Mouse (Mus musculus) cortical plate, adult 2 months (tissue): ENCODE results near the gene Dmrt1. TPM values are rescaled to one million over a fixed set of nuclear protein-coding genes. Genes with fewer than 3 reads are reported as not detected.

Source experiments
- H3K27ac ChIP-seq: fragments of 200-500 bp; 2 replicates; pipeline ENCODE4 v1.5.1; 2012; ENCODE audit warnings: low read length, control low read depth, inconsistent platforms; ENCODE audit not compliant: insufficient read depth
- H3K4me1 ChIP-seq: fragments of 200-500 bp; 2 replicates; pipeline ENCODE4 v1.6.1; 2011; ENCODE audit warnings: low read length; ENCODE audit not compliant: control insufficient read depth, insufficient read depth
- H3K4me3 ChIP-seq: fragments of 200-500 bp; 2 replicates; pipeline ENCODE4 v1.5.1; 2011; ENCODE audit warnings: mild to moderate bottlenecking, low read length, control low read depth; ENCODE audit not compliant: insufficient read depth
- CTCF ChIP-seq: fragments of 200-500 bp; IDR thresholded peaks from 2 replicates; pipeline ENCODE4 v1.5.1; 2011; ENCODE audit warnings: mild to moderate bottlenecking, control low read depth, low read length; ENCODE audit not compliant: insufficient read depth; ENCODE audit errors: extremely low read depth
- POLR2A ChIP-seq: fragments of 200-500 bp; IDR thresholded peaks from 2 replicates; pipeline ENCODE4 v1.6.1; 2011; ENCODE audit warnings: mild to moderate bottlenecking, low read length, control low read depth; ENCODE audit not compliant: insufficient read depth; ENCODE audit errors: extremely low read depth
- polyA plus RNA-seq: library from polyadenylated mRNA; depleted of rRNA; stranded (reverse); fragments of >200 nt; gene quantifications from 2 replicates; pipeline ENCODE4 v1.2.3, GENCODE M21; 2012

The Dmrt1 gene
- polyA plus RNA-seq, 1 experiment, result not detected

DNA sequence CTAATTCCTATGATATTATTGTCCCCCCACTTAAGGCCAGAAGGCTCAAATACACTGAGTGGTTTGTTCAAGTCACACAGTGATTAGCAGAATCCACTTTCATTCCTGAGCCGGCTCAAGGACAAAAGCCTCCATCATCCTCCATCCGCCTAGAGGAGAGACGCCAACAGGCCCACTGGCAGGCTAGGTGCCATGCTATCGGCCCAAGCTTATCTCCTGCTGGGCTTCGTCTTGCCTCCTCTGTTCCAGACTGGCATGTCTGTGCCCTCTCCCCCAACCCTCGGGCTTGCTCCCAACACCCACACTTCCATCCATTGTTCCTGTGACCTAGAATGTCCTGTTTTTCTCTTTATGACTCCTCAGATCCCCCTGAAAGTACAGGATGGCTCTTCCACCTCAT lies 8.0 kb upstream of the Dmrt1 start:
- no peak for TF ChIP-seq CTCF
- no peak for TF ChIP-seq POLR2A
- Histone ChIP-seq H3K4me3 (no peak overlapping the region), H3K4me1 (no peaks in the 10 kb centered on the region), H3K27ac (no peak overlapping the region)

DNA sequence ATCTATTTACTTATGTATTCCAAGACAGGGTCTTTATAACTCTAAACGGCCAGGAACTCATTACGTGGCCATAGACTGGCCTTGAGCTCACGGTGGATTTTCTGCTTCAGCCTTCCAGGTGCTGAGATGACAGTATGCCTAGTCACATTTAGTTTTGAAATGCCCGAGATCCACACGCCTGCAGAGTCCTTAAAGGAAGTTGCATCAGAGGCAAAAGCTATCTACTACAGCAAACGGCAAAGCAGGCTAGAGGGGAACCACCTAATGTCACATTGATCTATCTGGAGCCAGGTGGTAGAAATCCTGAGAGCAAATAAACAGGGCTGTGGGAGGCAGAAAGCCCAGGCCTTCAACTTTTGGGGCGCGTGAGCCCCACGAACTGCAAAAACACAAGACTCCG lies 540 bp upstream of the Dmrt1 start:
- no peaks in the 10 kb centered on the region for H3K4me1 ChIP-seq
- TF ChIP-seq CTCF, result no peak
- TF ChIP-seq POLR2A, result no peak
- H3K27ac ChIP-seq, result no peak overlapping the region
- no peak overlapping the region for H3K4me3 ChIP-seq

DNA sequence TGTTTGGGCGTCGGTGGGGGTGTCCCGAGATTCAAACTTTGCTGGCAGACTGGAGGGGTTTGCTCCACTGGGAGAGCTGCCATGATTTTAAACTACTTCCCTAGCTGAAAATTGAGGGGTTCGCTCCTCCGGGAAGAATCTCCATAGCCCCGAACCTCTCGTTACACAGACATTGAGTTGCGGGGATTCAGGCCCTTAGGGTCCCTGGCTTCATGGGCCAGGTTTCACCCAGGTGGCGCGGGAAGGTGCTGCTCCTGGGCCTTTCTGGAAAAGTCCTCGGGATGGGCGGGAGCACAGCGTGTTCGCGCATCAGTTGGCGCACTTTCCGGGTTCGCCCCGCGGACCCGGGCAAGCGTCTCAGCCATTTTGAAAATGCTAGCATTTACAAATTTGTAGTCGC lies 1.2 kb downstream of the Dmrt1 start:
- Histone ChIP-seq H3K4me1 (no peaks in the 10 kb centered on the region), H3K4me3 (no peak overlapping the region), H3K27ac (no peak overlapping the region)
- no peak for TF ChIP-seq POLR2A
- TF ChIP-seq CTCF, result no peak

DNA sequence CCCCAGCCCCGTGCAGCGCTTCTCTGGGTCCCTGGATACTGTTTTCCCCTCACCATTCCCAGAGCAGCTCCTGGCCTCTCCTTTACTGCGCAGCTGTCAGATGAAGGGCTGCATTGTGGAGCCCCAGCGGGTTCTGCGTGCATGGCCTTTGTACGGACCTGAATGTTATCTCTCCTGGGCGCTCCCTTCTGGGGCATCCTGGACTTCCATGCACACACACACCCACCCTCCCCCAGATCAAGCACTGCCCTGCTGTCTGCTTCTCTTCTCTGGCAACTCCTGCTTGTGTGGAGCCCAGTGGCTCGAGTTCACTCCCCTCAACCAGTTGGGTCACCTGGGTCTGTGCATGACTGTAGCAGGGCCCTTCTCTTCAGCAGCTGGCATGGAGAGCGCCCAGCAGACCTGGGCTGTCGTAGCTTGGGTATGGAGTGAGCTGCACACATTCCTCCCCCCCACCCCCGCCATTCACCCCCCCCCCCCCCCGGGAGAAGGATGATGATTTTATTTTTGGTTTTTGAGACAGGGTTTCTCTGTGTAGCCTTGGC lies 9.6 kb downstream of the Dmrt1 start:
- Histone ChIP-seq H3K4me3 (no peak overlapping the region), H3K27ac (no peak overlapping the region), H3K4me1 (no peaks in the 10 kb centered on the region)
- TF ChIP-seq CTCF (no peak), POLR2A (no peak)

DNA sequence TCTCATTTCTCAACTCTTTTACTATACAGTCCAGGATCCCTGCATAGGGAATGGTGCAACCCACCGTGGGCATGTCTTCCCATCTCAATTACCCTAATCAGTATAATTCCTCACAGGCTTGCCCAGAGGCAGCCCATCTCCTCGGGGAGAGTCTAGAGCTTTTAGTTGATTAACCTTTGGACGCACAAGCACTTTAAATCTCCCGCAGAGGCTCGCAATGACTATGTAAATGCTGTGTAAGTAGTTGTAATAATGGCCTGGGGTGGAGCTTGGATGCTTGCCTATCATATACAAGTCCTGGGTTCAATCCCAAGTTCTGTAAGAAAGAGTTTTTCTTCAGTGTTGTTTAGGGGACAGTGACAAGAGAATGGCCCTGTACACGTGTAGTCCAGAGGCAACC lies 18.7 kb downstream of the Dmrt1 start:
- TF ChIP-seq POLR2A, result no peak
- TF ChIP-seq CTCF, result no peak
- Histone ChIP-seq H3K27ac (no peak overlapping the region), H3K4me3 (no peak overlapping the region), H3K4me1 (no peaks in the 10 kb centered on the region)

DNA sequence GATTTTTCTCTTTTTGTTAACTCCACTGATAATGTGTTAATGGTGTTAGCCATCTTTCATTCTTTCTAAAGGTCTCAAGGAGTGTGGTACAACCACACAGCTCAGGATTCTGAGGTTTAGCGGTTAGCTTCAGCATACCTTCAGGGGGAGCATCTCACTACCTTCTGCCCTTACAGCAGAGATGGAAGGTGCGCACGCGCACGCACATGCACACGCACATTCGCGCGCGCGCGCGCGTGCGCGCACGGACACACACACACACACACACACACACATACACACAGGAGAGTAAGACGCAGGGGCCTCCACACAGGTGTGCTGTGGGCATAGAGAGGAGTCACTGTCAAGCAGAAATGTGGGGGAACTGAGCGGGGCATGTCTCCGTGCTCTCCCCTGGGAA lies 20.3 kb downstream of the Dmrt1 start:
- H3K4me1 ChIP-seq, result no peaks in the 10 kb centered on the region
- no peak overlapping the region for H3K27ac ChIP-seq
- no peak for TF ChIP-seq CTCF
- no peak for TF ChIP-seq POLR2A
- no peak overlapping the region for H3K4me3 ChIP-seq

DNA sequence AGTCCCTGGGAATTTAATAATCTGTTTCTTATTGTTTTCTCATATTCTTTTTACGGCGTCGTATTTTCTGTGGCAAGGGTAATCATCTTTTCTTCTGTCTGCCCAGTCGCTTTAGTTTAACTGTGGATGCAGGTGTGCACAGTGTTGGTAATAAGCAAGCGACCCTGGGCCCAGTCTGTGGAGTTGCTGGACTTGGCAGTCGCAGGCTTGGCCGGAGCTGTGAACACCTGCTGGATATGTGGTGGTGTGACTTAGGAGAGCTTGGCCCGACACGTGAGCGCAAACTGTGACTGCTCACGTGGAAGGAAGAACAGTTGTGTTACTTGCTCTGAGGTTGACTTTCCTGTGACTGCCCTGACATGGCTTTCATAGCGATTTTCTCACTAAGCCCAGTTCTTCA lies 24.3 kb downstream of the Dmrt1 start:
- H3K4me3 ChIP-seq, result no peak overlapping the region
- TF ChIP-seq POLR2A (no peak), CTCF (no peak)
- H3K27ac ChIP-seq, result no peak overlapping the region
- H3K4me1 ChIP-seq, result no peaks in the 10 kb centered on the region

DNA sequence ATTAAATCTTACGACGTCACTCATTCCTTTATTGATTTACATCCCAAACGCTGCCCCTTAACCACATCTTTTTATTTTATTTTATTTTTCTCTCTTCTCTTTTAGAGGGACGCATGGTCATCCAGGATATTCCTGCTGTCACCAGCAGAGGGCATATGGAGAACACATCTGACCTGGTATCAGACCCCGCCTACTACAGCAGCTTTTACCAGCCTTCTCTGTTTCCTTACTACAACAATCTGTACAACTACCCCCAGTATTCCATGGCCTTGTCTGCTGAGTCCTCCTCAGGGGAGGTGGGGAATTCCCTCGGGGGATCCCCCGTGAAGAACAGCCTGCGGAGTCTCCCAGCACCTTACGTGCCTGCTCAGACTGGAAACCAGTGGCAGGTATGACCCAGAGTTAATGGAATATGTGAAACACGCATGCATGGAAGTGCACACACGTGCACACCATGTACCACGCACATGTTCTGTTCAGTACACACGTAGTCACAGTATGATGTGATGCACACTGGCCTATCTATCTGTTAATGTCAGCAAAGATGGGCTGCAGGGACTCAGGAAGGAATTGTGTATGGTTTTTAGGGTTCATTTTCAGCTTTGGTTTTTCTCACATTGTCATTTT lies 40.4 kb downstream of the Dmrt1 start:
- H3K27ac ChIP-seq, result no peak overlapping the region
- no peaks in the 10 kb centered on the region for H3K4me1 ChIP-seq
- TF ChIP-seq CTCF (peak; percentile 69), POLR2A (no peak)
- H3K4me3 ChIP-seq, result no peak overlapping the region

DNA sequence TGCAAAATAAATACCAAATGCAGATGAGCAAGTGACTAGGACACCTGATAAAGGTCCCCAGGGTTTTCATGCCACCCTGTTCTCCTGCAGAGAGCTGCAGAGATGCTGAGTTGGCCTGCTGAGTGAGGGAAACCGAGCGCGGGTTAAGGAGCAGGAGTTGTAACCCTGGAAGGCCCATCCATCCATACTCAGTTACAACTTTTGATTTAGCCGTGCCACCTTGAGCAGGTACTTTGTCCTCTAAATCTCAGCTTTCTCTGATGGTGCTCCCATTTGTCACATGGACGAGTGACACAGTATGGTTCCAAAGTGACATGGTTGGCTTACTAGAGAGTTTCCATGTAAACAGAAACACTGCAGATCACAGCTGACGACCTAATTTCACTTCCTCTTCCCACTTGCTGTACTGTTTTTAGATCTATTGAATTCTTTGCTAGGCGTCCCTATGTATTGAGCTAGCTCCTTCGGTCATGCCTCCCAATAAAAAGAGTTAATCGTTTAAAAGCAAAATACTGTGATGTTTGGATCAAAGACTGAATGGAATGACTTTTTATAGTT lies 41.7 kb downstream of the Dmrt1 start:
- Histone ChIP-seq H3K27ac (no peak overlapping the region), H3K4me3 (no peak overlapping the region), H3K4me1 (no peaks in the 10 kb centered on the region)
- TF ChIP-seq POLR2A (no peak), CTCF (no peak)

DNA sequence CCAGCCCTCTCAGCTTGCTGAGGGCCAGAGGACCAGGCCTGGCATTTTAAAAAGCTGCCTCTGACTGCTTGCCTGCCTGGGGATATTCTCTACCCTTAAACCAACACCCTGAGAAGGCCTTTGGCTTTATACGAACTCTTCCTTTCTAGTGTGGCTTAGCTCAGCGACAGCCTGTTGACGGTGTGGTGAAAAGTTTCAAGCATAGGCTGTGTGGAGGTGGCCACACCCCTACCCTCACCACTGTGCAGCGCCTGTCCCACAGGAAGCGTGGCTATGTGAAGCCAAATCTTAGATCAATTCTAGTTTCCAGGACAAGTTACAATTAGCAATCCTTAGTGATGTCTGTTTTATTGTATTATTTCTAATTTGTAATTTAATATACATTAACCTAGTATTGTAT lies 44.9 kb downstream of the Dmrt1 start:
- TF ChIP-seq CTCF, result no peak
- TF ChIP-seq POLR2A, result no peak
- H3K4me1 ChIP-seq, result no peaks in the 10 kb centered on the region
- no peak overlapping the region for H3K4me3 ChIP-seq
- H3K27ac ChIP-seq, result no peak overlapping the region
